Mouse (Mus musculus) megakaryocyte-erythroid progenitor cell, adult 5 weeks (primary cell): Measurements from ENCODE around the gene 3110070M22Rik. TPM values are rescaled to one million over a fixed set of nuclear protein-coding genes. Genes with fewer than 3 reads are reported as not detected.

Experiments
- polyA plus RNA-seq: library from polyadenylated mRNA; stranded (reverse); fragments of >175 nt; gene quantifications from 2 replicates; pipeline ENCODE4 v1.2.3, GENCODE M21; 2012

Gene 3110070M22Rik
- polyA plus RNA-seq: 0.56 and 0.84 TPM in 2 replicates

GRCm38 (mm10) chr13:119487880-119488580 is at the start of gene 3110070M22Rik, which contains the start of gene Tmem267:
TSS of gene 3110070M22Rik (minus strand) at chr13:119488383.
TSS of gene Tmem267 (plus strand) at chr13:119488039.

GRCm38 (mm10) chr13:119462596-119463560 is 25.3 kb downstream of the 3110070M22Rik start, which contains the start of gene 4833420G17Rik:
TSS of gene 4833420G17Rik (plus strand) at chr13:119462768.

Other genes with a start within 250 kb of the 3110070M22Rik start
- gene Paip1, start 59.8 kb downstream of the 3110070M22Rik start, polyA plus RNA-seq: 20.6 and 21.1 TPM in 2 replicates
- gene 4833420G17Rik, start 25.6 kb downstream of the 3110070M22Rik start, polyA plus RNA-seq: 10.4 and 10.5 TPM in 2 replicates
- 1.0 and 1.3 TPM in 2 replicates for gene Tmem267, start 344 bp downstream of the 3110070M22Rik start, polyA plus RNA-seq
- 0.03 TPM in 1 of 2 replicates, not detected in the other for gene Ccl28, start 135.4 kb upstream of the 3110070M22Rik start, polyA plus RNA-seq
- 2.3 and 3.1 TPM in 2 replicates for gene Hmgcs1, start 202.0 kb upstream of the 3110070M22Rik start, polyA plus RNA-seq